Mouse (Mus musculus): Measurements from ENCODE around the gene Ing5. TPM values are rescaled to one million over a fixed set of nuclear protein-coding genes. Genes with fewer than 3 reads are reported as not detected.
A peak's percentile ranks its signal among the peaks of the same experiment; 100 is the strongest.

Gene Ing5
- polyA plus RNA-seq, 1 experiment from 2014 or later = 20.9 TPM

- Histone ChIP-seq H3K27me3 (no peaks in the 10 kb centered on the region), H3K4me3 (replicated peaks) (no peak overlapping the region), H3K27ac (no peak overlapping the region), H3K36me3 (replicated peaks) (peaks cover 92% of the 10 kb centered on the region), H3K9me3 (no peaks in the 10 kb centered on the region), H3K4me1 (no peaks in the 10 kb centered on the region), H3K9ac (no peak overlapping the region), H3K4me2 (no peak overlapping the region)
- no peak for ATAC-seq (ENCODE audit: low FRiP score)
- 95% methylated on average over 8 of the region's 8 CpGs for WGBS
Observed at GRCm38 (mm10) chr1:93794526-93794925, 9.2 kb upstream of the Ing5 start.

GRCm38 (mm10) chr1:93795886-93796285, 7.9 kb upstream of the Ing5 start:
- no peaks in the 10 kb centered on the region for H3K9me3 ChIP-seq
- no peak overlapping the region for H3K4me3 ChIP-seq (replicated peaks)
- H3K36me3 ChIP-seq (replicated peaks) = peaks cover 86% of the 10 kb centered on the region
- no peak overlapping the region for H3K9ac ChIP-seq
- H3K4me1 ChIP-seq = peaks cover 4% of the 10 kb centered on the region
- H3K27me3 ChIP-seq = no peaks in the 10 kb centered on the region
- no peak overlapping the region for H3K27ac ChIP-seq
- 85% methylated on average over 8 of the region's 8 CpGs for WGBS
- ATAC-seq (ENCODE audit: low FRiP score) = no peak
- H3K4me2 ChIP-seq = no peak overlapping the region

GRCm38 (mm10) chr1:93800670-93801503, 2.9 kb upstream of the Ing5 start:
- Histone ChIP-seq H3K9ac (peak overlapping the region; percentile 83), H3K9me3 (no peaks in the 10 kb centered on the region), H3K4me1 (peaks cover 39% of the 10 kb centered on the region), H3K4me2 (peak overlapping the region; percentile 72), H3K27ac (no peak overlapping the region), H3K27me3 (no peaks in the 10 kb centered on the region), H3K4me3 (replicated peaks) (peak overlapping the region; percentile 75), H3K36me3 (replicated peaks) (peaks cover 38% of the 10 kb centered on the region)
- 78% methylated on average over 21 of the region's 21 CpGs for WGBS
- ATAC-seq (ENCODE audit: low FRiP score) = no peak

- peak within 1 kb of the TSS; percentile 75 for H3K4me3 ChIP-seq (replicated peaks)
- H3K4me2 ChIP-seq = peak within 1 kb of the TSS; percentile 72
- H3K4me1 ChIP-seq = peaks cover 39% of the 10 kb centered on the region
- no peaks in the 10 kb centered on the region for H3K9me3 ChIP-seq
- WGBS = under 1% methylated on average over 42 of the region's 42 CpGs
- peaks cover 39% of the 10 kb centered on the region for H3K36me3 ChIP-seq (replicated peaks)
- peak within 1 kb of the TSS; percentile 83 for H3K9ac ChIP-seq
- ATAC-seq (ENCODE audit: low FRiP score) = peak; percentile 66
- H3K27me3 ChIP-seq = no peaks in the 10 kb centered on the region
- H3K27ac ChIP-seq = peak within 1 kb of the TSS; percentile 82
Observed at GRCm38 (mm10) chr1:93801741-93802238, 2.0 kb upstream of the Ing5 start, which contains the start of gene Dtymk. Gene Dtymk (minus strand): TSS chr1:93801934.

GRCm38 (mm10) chr1:93802771-93803170, 994 bp upstream of the Ing5 start:
- Histone ChIP-seq H3K4me2 (peak overlapping the region; percentile 87), H3K9ac (no peak overlapping the region), H3K27ac (no peak overlapping the region), H3K27me3 (no peaks in the 10 kb centered on the region), H3K9me3 (no peaks in the 10 kb centered on the region), H3K4me1 (peaks cover 39% of the 10 kb centered on the region), H3K36me3 (replicated peaks) (peaks cover 39% of the 10 kb centered on the region), H3K4me3 (replicated peaks) (no peak overlapping the region)
- ATAC-seq (ENCODE audit: low FRiP score) = no peak
- WGBS = 89% methylated on average over 5 of the region's 5 CpGs

- Histone ChIP-seq H3K9ac (0 out of 2 replicates have a peak overlapping the region, but pooled peaks have one; percentile 80), H3K4me1 (peaks cover 39% of the 10 kb centered on the region), H3K27ac (no peak overlapping the region), H3K27me3 (no peaks in the 10 kb centered on the region), H3K4me2 (peak overlapping the region; percentile 87), H3K36me3 (replicated peaks) (peaks cover 35% of the 10 kb centered on the region), H3K4me3 (replicated peaks) (peak overlapping the region; percentile 83), H3K9me3 (no peaks in the 10 kb centered on the region)
- no peak for ATAC-seq (ENCODE audit: low FRiP score)
- WGBS = 78% methylated on average over 4 of the region's 4 CpGs
Observed at GRCm38 (mm10) chr1:93804818-93805217, 1.1 kb downstream of the Ing5 start.

- Histone ChIP-seq H3K4me2 (peak overlapping the region; percentile 87), H3K27ac (no peak overlapping the region), H3K36me3 (replicated peaks) (peaks cover 35% of the 10 kb centered on the region), H3K9ac (no peak overlapping the region), H3K27me3 (no peaks in the 10 kb centered on the region), H3K4me3 (replicated peaks) (0 out of 2 replicates have a peak overlapping the region, but pooled peaks have one; percentile 83), H3K9me3 (no peaks in the 10 kb centered on the region), H3K4me1 (peaks cover 39% of the 10 kb centered on the region)
- ATAC-seq (ENCODE audit: low FRiP score) = no peak
- 85% methylated on average over 5 of the region's 5 CpGs for WGBS
Observed at GRCm38 (mm10) chr1:93805221-93805951, 1.6 kb downstream of the Ing5 start.

- H3K9me3 ChIP-seq = no peaks in the 10 kb centered on the region
- no peak overlapping the region for H3K4me3 ChIP-seq (replicated peaks)
- H3K27me3 ChIP-seq = no peaks in the 10 kb centered on the region
- ATAC-seq (ENCODE audit: low FRiP score) = no peak
- H3K4me2 ChIP-seq = no peak overlapping the region
- no peak overlapping the region for H3K9ac ChIP-seq
- peaks cover 68% of the 10 kb centered on the region for H3K36me3 ChIP-seq (replicated peaks)
- peaks cover 15% of the 10 kb centered on the region for H3K4me1 ChIP-seq
- WGBS = 94% methylated on average over 4 of the region's 4 CpGs
- no peak overlapping the region for H3K27ac ChIP-seq
Observed at GRCm38 (mm10) chr1:93808871-93809270, 5.1 kb downstream of the Ing5 start.

GRCm38 (mm10) chr1:93810011-93810410, 6.2 kb downstream of the Ing5 start:
- H3K27me3 ChIP-seq = no peaks in the 10 kb centered on the region
- no peak for ATAC-seq (ENCODE audit: low FRiP score)
- H3K9ac ChIP-seq = no peak overlapping the region
- peaks cover 6% of the 10 kb centered on the region for H3K4me1 ChIP-seq
- no peak overlapping the region for H3K4me2 ChIP-seq
- H3K36me3 ChIP-seq (replicated peaks) = peaks cover 78% of the 10 kb centered on the region
- no peaks in the 10 kb centered on the region for H3K9me3 ChIP-seq
- H3K27ac ChIP-seq = no peak overlapping the region
- H3K4me3 ChIP-seq (replicated peaks) = no peak overlapping the region
- WGBS = 96% methylated on average over 3 of the region's 3 CpGs

- peaks cover 88% of the 10 kb centered on the region for H3K36me3 ChIP-seq (replicated peaks)
- H3K4me2 ChIP-seq = no peak overlapping the region
- no peaks in the 10 kb centered on the region for H3K9me3 ChIP-seq
- H3K27ac ChIP-seq = no peak overlapping the region
- no peak overlapping the region for H3K9ac ChIP-seq
- no peaks in the 10 kb centered on the region for H3K4me1 ChIP-seq
- H3K27me3 ChIP-seq = no peaks in the 10 kb centered on the region
- no peak for ATAC-seq (ENCODE audit: low FRiP score)
- no peak overlapping the region for H3K4me3 ChIP-seq (replicated peaks)
- WGBS = 94% methylated on average over 8 of the region's 8 CpGs
Observed at GRCm38 (mm10) chr1:93811495-93812039, 7.8 kb downstream of the Ing5 start.

- H3K9me3 ChIP-seq = no peaks in the 10 kb centered on the region
- H3K36me3 ChIP-seq (replicated peaks) = peaks cover 85% of the 10 kb centered on the region
- H3K4me3 ChIP-seq (replicated peaks) = no peak overlapping the region
- ATAC-seq (ENCODE audit: low FRiP score) = no peak
- no peak overlapping the region for H3K4me2 ChIP-seq
- no peaks in the 10 kb centered on the region for H3K27me3 ChIP-seq
- H3K27ac ChIP-seq = no peak overlapping the region
- no peak overlapping the region for H3K9ac ChIP-seq
- no peaks in the 10 kb centered on the region for H3K4me1 ChIP-seq
- WGBS = 94% methylated on average over 8 of the region's 8 CpGs
Observed at GRCm38 (mm10) chr1:93817823-93818532, 14.2 kb downstream of the Ing5 start.

GRCm38 (mm10) chr1:93818722-93819121, 15.0 kb downstream of the Ing5 start:
- peaks cover 77% of the 10 kb centered on the region for H3K36me3 ChIP-seq (replicated peaks)
- 90% methylated on average over 7 of the region's 7 CpGs for WGBS
- no peak overlapping the region for H3K9ac ChIP-seq

More at GRCm38 (mm10) chr1:93818722-93819121, 15.0 kb downstream of the Ing5 start:
- Histone ChIP-seq H3K27ac (no peak overlapping the region), H3K4me3 (replicated peaks) (no peak overlapping the region), H3K4me2 (no peak overlapping the region), H3K9me3 (no peaks in the 10 kb centered on the region), H3K27me3 (no peaks in the 10 kb centered on the region), H3K4me1 (no peaks in the 10 kb centered on the region)
- ATAC-seq (ENCODE audit: low FRiP score) = no peak

Measured in forebrain, embryonic 12.5 days (tissue).